Mouse (Mus musculus) kidney, adult 11 months (tissue): ENCODE results near the gene Zfp472.

Source experiments
- DNase-seq: peaks from one replicate; pipeline ENCODE4 v3.0.0; 2022

The Zfp472 gene

GRCm38 (mm10) chr17:32965623-32966290, at the start of gene Zfp472:
Gene Zfp472 (plus strand): TSS chr17:32965814.
- peak; percentile 92 for DNase-seq

GRCm38 (mm10) chr17:32916075-32916474, 49.5 kb upstream of the Zfp472 start:
- DNase-seq, result no peak

GRCm38 (mm10) chr17:32917131-32917530, 48.5 kb upstream of the Zfp472 start, which contains the start of gene Cyp4f14:
Gene Cyp4f14 (minus strand): TSS chr17:32917342.
- DNase-seq, result peak; percentile 74

GRCm38 (mm10) chr17:32919123-32919522, 46.5 kb upstream of the Zfp472 start:
- DNase-seq, result no peak

GRCm38 (mm10) chr17:32923681-32924080, 41.9 kb upstream of the Zfp472 start:
- no peak for DNase-seq

GRCm38 (mm10) chr17:32924658-32925312, 40.8 kb upstream of the Zfp472 start:
- peak; percentile 69 for DNase-seq

GRCm38 (mm10) chr17:32927803-32928202, 37.8 kb upstream of the Zfp472 start:
- no peak for DNase-seq

GRCm38 (mm10) chr17:32939831-32940230, 25.8 kb upstream of the Zfp472 start:
- DNase-seq, result no peak

GRCm38 (mm10) chr17:32943661-32944060, 22.0 kb upstream of the Zfp472 start:
- DNase-seq, result no peak

GRCm38 (mm10) chr17:32944402-32945035, 21.1 kb upstream of the Zfp472 start:
- no peak for DNase-seq

GRCm38 (mm10) chr17:32946716-32947115, 18.9 kb upstream of the Zfp472 start:
- no peak for DNase-seq

- peak; percentile 95 for DNase-seq
These were observed 18.2 kb upstream of the Zfp472 start, which contains the start of gene Cyp4f13 for GRCm38 (mm10) chr17:32947215-32947914. Gene Cyp4f13 (minus strand): TSS chr17:32947402.

GRCm38 (mm10) chr17:32950136-32950535, 15.5 kb upstream of the Zfp472 start:
- DNase-seq, result no peak

GRCm38 (mm10) chr17:32951006-32951405, 14.6 kb upstream of the Zfp472 start:
- no peak for DNase-seq

- peak; percentile 57 for DNase-seq
These were observed 14.2 kb upstream of the Zfp472 start for GRCm38 (mm10) chr17:32951441-32951840.

- no peak for DNase-seq
These were observed 376 bp upstream of the Zfp472 start for GRCm38 (mm10) chr17:32965253-32965622.

- no peak for DNase-seq
These were observed 15.7 kb downstream of the Zfp472 start for GRCm38 (mm10) chr17:32981361-32981760.

- DNase-seq, result no peak
These were observed 20.7 kb downstream of the Zfp472 start for GRCm38 (mm10) chr17:32986301-32986700.

- no peak for DNase-seq
These were observed 26.5 kb downstream of the Zfp472 start for GRCm38 (mm10) chr17:32991965-32992698.

GRCm38 (mm10) chr17:32992699-32993474, 27.3 kb downstream of the Zfp472 start, which contains the start of gene Zfp952:
Gene Zfp952 (plus strand): TSS chr17:32993129.
- peak; percentile 91 for DNase-seq

GRCm38 (mm10) chr17:32998492-32998891, 32.9 kb downstream of the Zfp472 start:
- no peak for DNase-seq

GRCm38 (mm10) chr17:33008337-33008736, 42.7 kb downstream of the Zfp472 start:
- DNase-seq, result no peak
